ENCODE assay signal across 20 mouse cellular contexts in genomic region chr1:37342524-37342923, GRCm38 (mm10). TPM values are rescaled to one million over a fixed set of nuclear protein-coding genes. Genes with fewer than 3 reads are reported as not detected.
DNase-seq lines count a peak whose midpoint lies in the region; ATAC-seq and TF ChIP-seq lines count a peak whose summit lies in the region.
"Had no signal": no experiment of that assay in that cellular context is flagged by ENCODE, and none has a peak within 500 bp of the region (broad histone marks: within the 10 kb centered on the region; RNA-seq: fewer than 3 reads in every experiment).

No protein-coding gene starts in this region.

- TF ChIP-seq POLR2A in cerebellum, adult 2 months (IDR thresholded peaks at IDR 0.05; ENCODE audit: borderline replicate concordance, insufficient read depth, low read length): no peak
- TF ChIP-seq POLR2A in heart, adult 2 months (IDR thresholded peaks at IDR 0.05; ENCODE audit: insufficient read depth, low read depth, low read length): no peak

- no peaks in the 10 kb centered on the region for H3K36me3 ChIP-seq in heart, embryonic 14.5 days (ENCODE audit: control insufficient read depth, insufficient read depth, low read length)
- peaks cover under 1% of the 10 kb centered on the region; the same call in 1 of the 2 replicates for H3K36me3 ChIP-seq in heart, adult 2 months (ENCODE audit: control insufficient read depth, insufficient read depth, low read length)
- no peaks in the 10 kb centered on the region for H3K36me3 ChIP-seq in liver, embryonic 15.5 days (replicated peaks)
- H3K36me3 ChIP-seq: embryonic facial prominence, embryonic 12.5 days; embryonic facial prominence, embryonic 15.5 days; heart, embryonic 10.5 days; heart, embryonic 13.5 days; hindbrain, embryonic 10.5 days; hindbrain, embryonic 13.5 days; intestine, embryonic 15.5 days had no signal

- peak overlapping the region; percentile 25 for H3K27ac ChIP-seq in cerebellum, adult 2 months (ENCODE audit: insufficient read depth, low read length)
- H3K27ac ChIP-seq in heart, embryonic 14.5 days (replicated peaks in 1 of 2; ENCODE audit: control insufficient read depth in 1 of 2, insufficient read depth in 1 of 2, low read depth in 2 of 2, low read length in 2 of 2): no peak overlapping the region
- no peak overlapping the region for H3K27ac ChIP-seq in heart, adult 2 months
- H3K27ac ChIP-seq in liver, embryonic 15.5 days (replicated peaks): peak overlapping the region; percentile 42; the same call in 1 of the 2 replicates
- H3K27ac ChIP-seq: embryonic facial prominence, embryonic 12.5 days; embryonic facial prominence, embryonic 15.5 days; hindbrain, embryonic 10.5 days; hindbrain, embryonic 13.5 days; intestine, embryonic 15.5 days had no signal

- TF ChIP-seq CTCF in cerebellum, adult 2 months (IDR thresholded peaks at IDR 0.05; ENCODE audit: borderline replicate concordance, insufficient read depth, low read depth, low read length): no peak
- TF ChIP-seq CTCF in heart, adult 2 months (IDR thresholded peaks at IDR 0.05): no peak

- 0 out of 2 replicates have a peak overlapping the region, but pooled peaks have one; percentile 13 for H3K9ac ChIP-seq in heart, embryonic 14.5 days (ENCODE audit: low read length)
- no peak overlapping the region for H3K9ac ChIP-seq in heart, adult 2 months (ENCODE audit: low read depth, low read length)
- no peak overlapping the region for H3K9ac ChIP-seq in liver, embryonic 15.5 days
- H3K9ac ChIP-seq: embryonic facial prominence, embryonic 12.5 days; embryonic facial prominence, embryonic 15.5 days; heart, embryonic 13.5 days; hindbrain, embryonic 13.5 days; intestine, embryonic 15.5 days had no signal

- peak in 1 of 2 experiments; percentile 45 for DNase-seq in cerebellum, adult 2 months
- DNase-seq in cerebellum, postnatal 4 days (ENCODE audit: low spot score in 2 of 2): no peak
- no peak for DNase-seq in heart, adult 2 months
- DNase-seq in liver: no peak
- DNase-seq: adrenal gland, adult 8-10 months; adrenal gland, postnatal 25 days; gastrocnemius, postnatal 14 days; kidney, adult 11 months had no signal

- no peaks in the 10 kb centered on the region for H3K27me3 ChIP-seq in cerebellum, adult 2 months (ENCODE audit: control insufficient read depth, insufficient read depth, low read length)
- no peaks in the 10 kb centered on the region for H3K27me3 ChIP-seq in heart, embryonic 14.5 days (ENCODE audit: control insufficient read depth, insufficient read depth, low read length)
- H3K27me3 ChIP-seq in heart, adult 2 months (ENCODE audit: control insufficient read depth, insufficient read depth, low read length): no peaks in the 10 kb centered on the region
- no peaks in the 10 kb centered on the region for H3K27me3 ChIP-seq in liver, embryonic 15.5 days
- H3K27me3 ChIP-seq: embryonic facial prominence, embryonic 12.5 days; embryonic facial prominence, embryonic 15.5 days; heart, embryonic 13.5 days; hindbrain, embryonic 13.5 days; intestine, embryonic 15.5 days had no signal

- H3K4me2 ChIP-seq in heart, embryonic 14.5 days (ENCODE audit: low read length): no peak overlapping the region
- no peak overlapping the region for H3K4me2 ChIP-seq in liver, embryonic 15.5 days
- H3K4me2 ChIP-seq: embryonic facial prominence, embryonic 12.5 days; embryonic facial prominence, embryonic 15.5 days; heart, embryonic 13.5 days; hindbrain, embryonic 13.5 days; intestine, embryonic 15.5 days had no signal

- WGBS in cerebellum, adult 2 months: 17% methylated on average over 8 of the region's 8 CpGs
- WGBS in heart, embryonic 14.5 days: 91% methylated on average over 8 of the region's 8 CpGs
- WGBS in heart, adult 2 months: 97% methylated on average over 8 of the region's 8 CpGs
- 82% methylated on average over 8 of the region's 8 CpGs for WGBS in liver, embryonic 15.5 days (ENCODE audit: insufficient replicate concordance)

- no peak for ATAC-seq in heart, embryonic 14.5 days (ENCODE audit: insufficient number of reproducible peaks, insufficient read depth, low FRiP score, low read depth)
- no peak for ATAC-seq in liver, embryonic 15.5 days (ENCODE audit: insufficient read depth)
- ATAC-seq: activated CD4-positive, CD25-positive, alpha-beta regulatory T cell, adult 4 months; forebrain, embryonic 14.5 days; hindbrain, embryonic 16.5 days had no signal

- TF ChIP-seq EP300 in heart, adult 2 months (IDR thresholded peaks at IDR 0.05; ENCODE audit: insufficient read depth, low read depth, low read length): no peak

- no peaks in the 10 kb centered on the region for H3K9me3 ChIP-seq in heart, embryonic 14.5 days (ENCODE audit: control insufficient read depth, low read length)
- H3K9me3 ChIP-seq in liver, embryonic 15.5 days (replicated peaks): no peaks in the 10 kb centered on the region
- H3K9me3 ChIP-seq: embryonic facial prominence, embryonic 12.5 days; embryonic facial prominence, embryonic 15.5 days; heart, embryonic 10.5 days; heart, embryonic 13.5 days; hindbrain, embryonic 10.5 days; hindbrain, embryonic 13.5 days; intestine, embryonic 15.5 days had no signal

- H3K4me1 ChIP-seq in cerebellum, adult 2 months (ENCODE audit: control insufficient read depth, insufficient read depth, low read length): peaks cover 46% of the 10 kb centered on the region
- peaks cover 19 to 28% of the 10 kb centered on the region in 2 experiments for H3K4me1 ChIP-seq in heart, embryonic 14.5 days (ENCODE audit: control insufficient read depth in 2 of 2, insufficient read depth in 2 of 2, low read length in 2 of 2)
- peaks cover 11% of the 10 kb centered on the region for H3K4me1 ChIP-seq in heart, adult 2 months (ENCODE audit: control insufficient read depth, insufficient read depth, low read length)
- H3K4me1 ChIP-seq in liver, embryonic 15.5 days (replicated peaks): peaks cover 9% of the 10 kb centered on the region; the same call in 1 of the 2 replicates
- H3K4me1 ChIP-seq: embryonic facial prominence, embryonic 12.5 days had no signal

- intact Hi-C loops in heart, adult 2 months (cut with DNase I): loop anchor here (5.0 kb wide), 1 partner anchor 45 kb away; no protein-coding TSS in a partner anchor

- no peak overlapping the region for H3K4me3 ChIP-seq in cerebellum, adult 2 months (replicated peaks; ENCODE audit: insufficient read depth, low read depth, low read length)
- no peak overlapping the region for H3K4me3 ChIP-seq in heart, embryonic 14.5 days (ENCODE audit: control insufficient read depth in 1 of 2, insufficient read depth in 1 of 2, low read depth in 1 of 2, low read length in 2 of 2)
- H3K4me3 ChIP-seq in heart, adult 2 months: no peak overlapping the region
- H3K4me3 ChIP-seq in liver, embryonic 15.5 days (replicated peaks): no peak overlapping the region
- H3K4me3 ChIP-seq: embryonic facial prominence, embryonic 12.5 days; embryonic facial prominence, embryonic 15.5 days; heart, embryonic 10.5 days; heart, embryonic 13.5 days; hindbrain, embryonic 10.5 days; hindbrain, embryonic 13.5 days; intestine, embryonic 15.5 days had no signal

- H3K79me2 ChIP-seq in heart, adult 2 months (replicated peaks; ENCODE audit: control insufficient read depth, insufficient read depth, low read length): peaks cover 1% of the 10 kb centered on the region; the same call in 1 of the 2 replicates

RNA-seq across cellular contexts. Expression of gene Inpp4a, which starts 42.9 kb away (rescaled TPM):
- 94.2 and 98.5 TPM in 2 replicates for polyA plus RNA-seq in cerebellum, adult 2 months (2012; rRNA removed)
- 13.7 and 15.5 TPM in 2 replicates for polyA plus RNA-seq in heart, embryonic 14.5 days (2014; fragmentation: Nextera tagmentation; extraction: Ambion mirVana)
- total RNA-seq in heart, adult 2 months (2021): 10 to 100 TPM; 18.9 to 19.2 TPM
- polyA plus RNA-seq in heart, adult 2 months (2012; rRNA removed): 10.3 and 14.3 TPM in 2 replicates
- 4.4 and 5.0 TPM in 2 replicates for polyA plus RNA-seq in liver, embryonic 15.5 days (2015; fragmentation: Nextera tagmentation; extraction: Ambion mirVana)

Comparison
In these comparisons a context has a peak if more than half of its experiments do, and no peak if none do; other contexts are left out.
1. H3K27ac ChIP-seq: peak in cerebellum, adult 2 months (single experiment) and liver, embryonic 15.5 days (single experiment); none in heart, embryonic 14.5 days (0 of 2) and heart, adult 2 months (single experiment).